Mouse (Mus musculus): Measurements from ENCODE around the gene Mtmr2. TPM values are rescaled to one million over a fixed set of nuclear protein-coding genes. Genes with fewer than 3 reads are reported as not detected.

Mtmr2 gene
- total RNA-seq, 1 experiment: 45.3 TPM

DNA sequence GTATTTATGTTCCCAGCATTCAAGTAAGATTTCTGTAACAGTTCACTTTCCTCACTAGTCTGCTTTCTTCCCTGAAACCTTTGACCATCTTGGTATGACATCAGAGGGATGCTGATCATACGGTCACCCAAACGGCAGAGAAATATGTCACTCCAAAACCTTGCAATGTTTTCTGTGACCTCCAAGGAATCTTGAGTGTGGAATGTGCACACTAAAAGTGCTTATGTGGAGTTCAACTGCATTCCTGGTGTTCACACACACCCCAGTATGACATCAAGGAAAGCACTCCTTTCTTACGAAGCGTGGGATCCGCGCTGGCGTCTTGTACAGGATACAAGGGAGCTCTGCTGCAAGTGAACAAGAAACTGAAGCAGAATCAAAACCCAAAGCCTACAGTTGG, 58.6 kb downstream of the Mtmr2 start:
- in situ Hi-C loops (cut with MboI; ENCODE audit: low sequenced_read_pairs in 2 of 2, unreplicated experiment in 2 of 2): no loop called here
- DNase-seq (ENCODE audit: low read depth, low spot score): no peak
- TF ChIP-seq CHD2 (IDR thresholded peaks at IDR 0.05; ENCODE audit: low read depth, low read length): no peak
- no peak for TF ChIP-seq HCFC1 (IDR thresholded peaks at IDR 0.05; ENCODE audit: borderline replicate concordance, insufficient read depth, low read length)
- TF ChIP-seq MAFK (IDR thresholded peaks at IDR 0.05; ENCODE audit: insufficient read depth, low read depth, low read length): no peak
- TF ChIP-seq ZNF384 (IDR thresholded peaks at IDR 0.05; ENCODE audit: low read depth, low read length): no peak
- no peak for TF ChIP-seq ZC3H11A (IDR thresholded peaks at IDR 0.05; ENCODE audit: borderline replicate concordance, low read depth, low read length)
- Histone ChIP-seq H3K4me3 (ENCODE audit: insufficient read depth in 1 of 2, low read depth in 1 of 2, low read length in 2 of 2, poor library complexity in 1 of 2, severe bottlenecking in 1 of 2) (no peak overlapping the region), H3K9ac (ENCODE audit: insufficient read depth, low read depth, low read length, poor library complexity, severe bottlenecking) (no peak overlapping the region), H3K27ac (ENCODE audit: insufficient read depth, low read depth, low read length, poor library complexity, severe bottlenecking) (no peak overlapping the region), H3K4me1 (ENCODE audit: control insufficient read depth in 2 of 2, insufficient read depth in 2 of 2, low read length in 2 of 2, poor library complexity in 1 of 2) (no peaks in the 10 kb centered on the region), H3K36me3 (ENCODE audit: control insufficient read depth, insufficient read depth, low read length, poor library complexity, severe bottlenecking) (peaks cover 16% of the 10 kb centered on the region), H3K9me3 (ENCODE audit: control insufficient read depth, insufficient read depth, low read depth, low read length) (no peaks in the 10 kb centered on the region)

DNA sequence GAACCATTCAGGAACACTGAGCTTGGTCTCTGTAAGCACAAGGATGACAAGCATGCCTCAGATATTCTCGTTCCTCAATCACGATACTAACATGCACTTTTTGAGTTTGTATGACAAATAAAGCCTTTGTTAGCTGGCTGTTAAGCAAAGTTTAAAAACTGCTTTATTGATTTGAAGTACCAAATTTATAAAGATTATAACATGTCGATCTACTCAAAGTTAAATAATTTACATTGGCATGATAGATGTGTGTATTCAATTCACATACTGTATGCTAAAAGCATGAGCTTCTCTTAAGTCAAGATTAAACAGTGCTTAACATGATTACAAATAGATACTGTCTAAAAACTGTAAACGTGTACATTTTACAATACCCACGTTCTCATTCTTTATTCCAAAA, 59.4 kb downstream of the Mtmr2 start:
- Histone ChIP-seq H3K4me1 (ENCODE audit: control insufficient read depth in 2 of 2, insufficient read depth in 2 of 2, low read length in 2 of 2, poor library complexity in 1 of 2) (no peaks in the 10 kb centered on the region), H3K4me3 (ENCODE audit: insufficient read depth in 1 of 2, low read depth in 1 of 2, low read length in 2 of 2, poor library complexity in 1 of 2, severe bottlenecking in 1 of 2) (no peak overlapping the region), H3K27ac (ENCODE audit: insufficient read depth, low read depth, low read length, poor library complexity, severe bottlenecking) (no peak overlapping the region), H3K36me3 (ENCODE audit: control insufficient read depth, insufficient read depth, low read length, poor library complexity, severe bottlenecking) (peaks cover 21% of the 10 kb centered on the region), H3K9me3 (ENCODE audit: control insufficient read depth, insufficient read depth, low read depth, low read length) (no peaks in the 10 kb centered on the region), H3K9ac (ENCODE audit: insufficient read depth, low read depth, low read length, poor library complexity, severe bottlenecking) (no peak overlapping the region)
- TF ChIP-seq ZNF384 (IDR thresholded peaks at IDR 0.05; ENCODE audit: low read depth, low read length): no peak
- TF ChIP-seq CHD2 (IDR thresholded peaks at IDR 0.05; ENCODE audit: low read depth, low read length): no peak
- TF ChIP-seq MAFK (IDR thresholded peaks at IDR 0.05; ENCODE audit: insufficient read depth, low read depth, low read length): no peak
- TF ChIP-seq HCFC1 (IDR thresholded peaks at IDR 0.05; ENCODE audit: borderline replicate concordance, insufficient read depth, low read length): no peak
- no peak for TF ChIP-seq ZC3H11A (IDR thresholded peaks at IDR 0.05; ENCODE audit: borderline replicate concordance, low read depth, low read length)
- in situ Hi-C loops (cut with MboI; ENCODE audit: low sequenced_read_pairs in 2 of 2, unreplicated experiment in 2 of 2): no loop called here
- no peak for DNase-seq (ENCODE audit: low read depth, low spot score)

DNA sequence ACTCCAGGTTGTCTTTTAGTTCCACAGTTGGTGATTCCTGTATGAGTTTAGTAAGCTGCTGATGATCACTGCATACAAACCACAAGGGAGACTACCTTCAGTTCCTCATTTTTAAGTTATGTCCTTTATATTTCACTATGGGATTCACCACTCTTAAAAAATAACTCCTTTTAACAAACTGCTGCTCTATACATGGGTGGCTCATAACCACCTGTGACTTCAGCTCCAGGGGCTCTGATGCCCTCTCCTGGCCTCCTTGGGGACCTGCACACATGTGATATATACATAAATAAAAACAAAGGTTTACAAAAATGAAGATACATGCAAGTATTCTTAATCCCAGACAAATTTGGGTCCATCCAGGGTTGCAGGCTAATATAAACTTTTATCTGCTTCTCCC, 61.7 kb downstream of the Mtmr2 start:
- H3K36me3 ChIP-seq (ENCODE audit: control insufficient read depth, insufficient read depth, low read length, poor library complexity, severe bottlenecking): peaks cover 24% of the 10 kb centered on the region
- in situ Hi-C loops (cut with MboI; ENCODE audit: low sequenced_read_pairs in 2 of 2, unreplicated experiment in 2 of 2): no loop called here

DNA sequence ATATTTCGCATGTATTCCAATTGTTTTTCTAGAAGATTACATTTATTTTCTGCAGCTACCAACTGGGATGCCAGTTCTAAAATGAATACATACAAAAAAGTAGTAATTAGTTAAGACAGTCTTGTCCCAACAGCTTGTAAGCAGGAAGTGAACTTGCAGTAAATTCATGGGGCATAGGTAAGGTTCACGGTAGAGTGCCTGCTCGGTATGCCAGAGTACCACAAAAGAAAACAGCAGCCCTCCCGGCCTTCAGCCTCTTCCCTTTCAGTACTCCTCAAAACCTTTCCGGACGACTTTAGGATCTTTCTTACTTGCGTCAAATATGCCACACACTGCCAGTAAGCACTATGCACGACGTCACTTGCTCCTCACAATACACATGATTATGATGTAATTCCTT, 70.2 kb downstream of the Mtmr2 start:
- Histone ChIP-seq H3K36me3 (ENCODE audit: control insufficient read depth, insufficient read depth, low read length, poor library complexity, severe bottlenecking) (peaks cover 35% of the 10 kb centered on the region), H3K27ac (ENCODE audit: insufficient read depth, low read depth, low read length, poor library complexity, severe bottlenecking) (no peak overlapping the region), H3K4me3 (ENCODE audit: insufficient read depth in 1 of 2, low read depth in 1 of 2, low read length in 2 of 2, poor library complexity in 1 of 2, severe bottlenecking in 1 of 2) (no peak overlapping the region), H3K4me1 (ENCODE audit: control insufficient read depth in 2 of 2, insufficient read depth in 2 of 2, low read length in 2 of 2, poor library complexity in 1 of 2) (peaks cover 0 to 3% of the 10 kb centered on the region in 2 experiments; a peak in 1 of 4 replicates), H3K9me3 (ENCODE audit: control insufficient read depth, insufficient read depth, low read depth, low read length) (no peaks in the 10 kb centered on the region), H3K9ac (ENCODE audit: insufficient read depth, low read depth, low read length, poor library complexity, severe bottlenecking) (no peak overlapping the region)
- in situ Hi-C loops (cut with MboI; ENCODE audit: low sequenced_read_pairs in 2 of 2, unreplicated experiment in 2 of 2): no loop called here
- DNase-seq (ENCODE audit: low read depth, low spot score): no peak
- no peak for TF ChIP-seq CHD2 (IDR thresholded peaks at IDR 0.05; ENCODE audit: low read depth, low read length)
- no peak for TF ChIP-seq ZC3H11A (IDR thresholded peaks at IDR 0.05; ENCODE audit: borderline replicate concordance, low read depth, low read length)
- TF ChIP-seq HCFC1 (IDR thresholded peaks at IDR 0.05; ENCODE audit: borderline replicate concordance, insufficient read depth, low read length): no peak
- TF ChIP-seq ZNF384 (IDR thresholded peaks at IDR 0.05; ENCODE audit: low read depth, low read length): no peak
- TF ChIP-seq MAFK (IDR thresholded peaks at IDR 0.05; ENCODE audit: insufficient read depth, low read depth, low read length): no peak

More for the DNA sequence above, 61.7 kb downstream of the Mtmr2 start:
- Histone ChIP-seq H3K9me3 (ENCODE audit: control insufficient read depth, insufficient read depth, low read depth, low read length) (no peaks in the 10 kb centered on the region), H3K4me1 (ENCODE audit: control insufficient read depth in 2 of 2, insufficient read depth in 2 of 2, low read length in 2 of 2, poor library complexity in 1 of 2) (no peaks in the 10 kb centered on the region), H3K9ac (ENCODE audit: insufficient read depth, low read depth, low read length, poor library complexity, severe bottlenecking) (no peak overlapping the region), H3K4me3 (ENCODE audit: insufficient read depth in 1 of 2, low read depth in 1 of 2, low read length in 2 of 2, poor library complexity in 1 of 2, severe bottlenecking in 1 of 2) (no peak overlapping the region), H3K27ac (ENCODE audit: insufficient read depth, low read depth, low read length, poor library complexity, severe bottlenecking) (no peak overlapping the region)
- TF ChIP-seq ZC3H11A (IDR thresholded peaks at IDR 0.05; ENCODE audit: borderline replicate concordance, low read depth, low read length) (no peak), ZNF384 (IDR thresholded peaks at IDR 0.05; ENCODE audit: low read depth, low read length) (no peak), HCFC1 (IDR thresholded peaks at IDR 0.05; ENCODE audit: borderline replicate concordance, insufficient read depth, low read length) (no peak), MAFK (IDR thresholded peaks at IDR 0.05; ENCODE audit: insufficient read depth, low read depth, low read length) (no peak), CHD2 (IDR thresholded peaks at IDR 0.05; ENCODE audit: low read depth, low read length) (no peak)
- no peak for DNase-seq (ENCODE audit: low read depth, low spot score)

DNA sequence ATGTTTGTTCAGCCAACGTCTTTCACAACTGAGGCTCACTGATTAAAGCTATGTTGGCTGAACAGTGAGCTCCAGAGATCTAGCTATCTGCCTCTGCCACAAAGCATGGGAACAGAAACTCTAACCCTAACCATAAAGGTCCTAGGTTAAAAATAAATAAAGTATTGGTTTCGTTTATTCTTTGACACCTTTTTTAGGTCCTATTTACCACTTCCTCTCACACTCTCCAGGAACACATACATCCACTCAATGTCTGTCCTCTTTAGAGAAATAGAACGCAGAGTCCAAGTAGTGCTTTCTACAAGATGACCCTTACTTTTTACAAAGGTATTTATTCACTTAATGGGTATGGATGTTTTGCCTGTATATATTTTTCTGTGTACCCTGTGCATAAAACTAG, 72.6 kb downstream of the Mtmr2 start:
- TF ChIP-seq MAFK (IDR thresholded peaks at IDR 0.05; ENCODE audit: insufficient read depth, low read depth, low read length) (no peak), CHD2 (IDR thresholded peaks at IDR 0.05; ENCODE audit: low read depth, low read length) (no peak), ZNF384 (IDR thresholded peaks at IDR 0.05; ENCODE audit: low read depth, low read length) (no peak), ZC3H11A (IDR thresholded peaks at IDR 0.05; ENCODE audit: borderline replicate concordance, low read depth, low read length) (no peak), HCFC1 (IDR thresholded peaks at IDR 0.05; ENCODE audit: borderline replicate concordance, insufficient read depth, low read length) (no peak)
- Histone ChIP-seq H3K9ac (ENCODE audit: insufficient read depth, low read depth, low read length, poor library complexity, severe bottlenecking) (no peak overlapping the region), H3K36me3 (ENCODE audit: control insufficient read depth, insufficient read depth, low read length, poor library complexity, severe bottlenecking) (peaks cover 27% of the 10 kb centered on the region), H3K4me3 (ENCODE audit: insufficient read depth in 1 of 2, low read depth in 1 of 2, low read length in 2 of 2, poor library complexity in 1 of 2, severe bottlenecking in 1 of 2) (no peak overlapping the region), H3K4me1 (ENCODE audit: control insufficient read depth in 2 of 2, insufficient read depth in 2 of 2, low read length in 2 of 2, poor library complexity in 1 of 2) (peaks cover 3% of the 10 kb centered on the region in 2 experiments; a peak in 1 of 4 replicates), H3K9me3 (ENCODE audit: control insufficient read depth, insufficient read depth, low read depth, low read length) (no peaks in the 10 kb centered on the region), H3K27ac (ENCODE audit: insufficient read depth, low read depth, low read length, poor library complexity, severe bottlenecking) (no peak overlapping the region)
- in situ Hi-C loops (cut with MboI; ENCODE audit: low sequenced_read_pairs in 2 of 2, unreplicated experiment in 2 of 2): no loop called here
- DNase-seq (ENCODE audit: low read depth, low spot score): no peak

All from ES-E14 (cell line).